Mouse (Mus musculus): ENCODE measurements at regions not wholly inside any gene's neighbourhood (a gene's known extent, or its start where the extent isn't known, plus 50 kb on each side); places are given as distances from the start of the nearest gene placed in this dataset.

- no peak for TF ChIP-seq CTCF (IDR thresholded peaks at IDR 0.05; ENCODE audit: low read depth)
- TF ChIP-seq EP300 (IDR thresholded peaks at IDR 0.05; ENCODE audit: low read depth) = no peak
These were observed 130.5 kb downstream of the Ndufa10 start for GRCm38 (mm10) chr1:92343161-92343598.

Data from heart, postnatal 0 days (tissue).